Mouse (Mus musculus): Measurements from ENCODE around the gene Nrf1. TPM values are rescaled to one million over a fixed set of nuclear protein-coding genes. Genes with fewer than 3 reads are reported as not detected.

Nrf1 gene
- polyA plus RNA-seq, 3 experiments from 2014 or later = 87.3 to 91.7 (median 87.5) TPM

- no peak for ATAC-seq
These were observed 128.7 kb downstream of the Nrf1 start for GRCm38 (mm10) chr6:30176496-30176895.

GRCm38 (mm10) chr6:30177305-30177704, 129.5 kb downstream of the Nrf1 start:
- no peak for ATAC-seq

- ATAC-seq = no peak
These were observed 130.3 kb downstream of the Nrf1 start for GRCm38 (mm10) chr6:30178023-30178639.

GRCm38 (mm10) chr6:30179046-30179445, 131.3 kb downstream of the Nrf1 start:
- ATAC-seq = no peak

GRCm38 (mm10) chr6:30180321-30180720, 132.5 kb downstream of the Nrf1 start:
- ATAC-seq = no peak

- no peak for ATAC-seq
These were observed 134.2 kb downstream of the Nrf1 start for GRCm38 (mm10) chr6:30182038-30182437.

- ATAC-seq = no peak
These were observed 135.8 kb downstream of the Nrf1 start for GRCm38 (mm10) chr6:30183624-30184023.

- ATAC-seq = no peak
These were observed 147.9 kb downstream of the Nrf1 start for GRCm38 (mm10) chr6:30195656-30196055.

GRCm38 (mm10) chr6:30196143-30196542, 148.4 kb downstream of the Nrf1 start:
- ATAC-seq = no peak

Other genes with a start within 250 kb of the Nrf1 start
- under 1 TPM in 1 of 3 experiments, not detected in 2; 0.12 TPM for gene Strip2, start 131.0 kb upstream of the Nrf1 start, polyA plus RNA-seq (2017; shearing (Covaris generic))

Data from inflammation-experienced regulatory T-cells, adult 6 months (primary cell).